Mouse (Mus musculus): ENCODE results near the gene Ppp1r1c.

GRCm38 (mm10) chr2:79819543-79819942, 112.0 kb downstream of the Ppp1r1c start:
- TF ChIP-seq POLR2AphosphoS2 (IDR thresholded peaks at IDR 0.05; ENCODE audit: insufficient read length, low read depth): no peak
- TF ChIP-seq POLR2A (IDR thresholded peaks at IDR 0.05; ENCODE audit: insufficient read length, low read depth): no peak
- no peak for TF ChIP-seq MYOG (IDR thresholded peaks at IDR 0.05; ENCODE audit: control insufficient read depth in 1 of 3, insufficient read depth in 1 of 3, insufficient read length in 2 of 3, low read depth in 2 of 3)
